Mouse (Mus musculus) thymus, adult 2 months (tissue): ENCODE data around the gene Ccdc103. TPM values are rescaled to one million over a fixed set of nuclear protein-coding genes. Genes with fewer than 3 reads are reported as not detected.

Source experiments
- DNase-seq: peaks from one replicate; pipeline ENCODE4 v3.0.0; 2021
- H3K27ac ChIP-seq: fragments of 200-500 bp; 2 replicates; pipeline ENCODE4 v1.5.1; 2012; ENCODE audit warnings: low read length, control low read depth; ENCODE audit not compliant: control insufficient read depth, insufficient read depth
- H3K27me3 ChIP-seq: fragments of 200-500 bp; 2 replicates; pipeline ENCODE4 v1.6.1; 2012; ENCODE audit warnings: mild to moderate bottlenecking, low read length, moderate library complexity, mixed read lengths; ENCODE audit not compliant: control insufficient read depth, insufficient read depth
- H3K36me3 ChIP-seq: fragments of 200-500 bp; 2 replicates; pipeline ENCODE4 v1.6.1; 2012; ENCODE audit warnings: mild to moderate bottlenecking, low read length, moderate library complexity; ENCODE audit not compliant: control insufficient read depth, insufficient read depth
- H3K4me1 ChIP-seq: fragments of 200-500 bp; replicated peaks from 2 replicates; pipeline ENCODE4 v1.6.1; 2012; ENCODE audit warnings: low read length; ENCODE audit not compliant: control insufficient read depth, insufficient read depth
- H3K4me3 ChIP-seq: fragments of 200-500 bp; 2 replicates; pipeline ENCODE4 v1.5.1; 2012; ENCODE audit warnings: mild to moderate bottlenecking, low read length, control low read depth, moderate library complexity; ENCODE audit not compliant: control insufficient read depth, insufficient read depth
- CTCF ChIP-seq: fragments of 200-500 bp; IDR thresholded peaks from 2 replicates; pipeline ENCODE4 v1.5.1; 2012; ENCODE audit warnings: mild to moderate bottlenecking, control low read depth, low read length, moderate library complexity, borderline replicate concordance; ENCODE audit not compliant: control insufficient read depth, poor library complexity, insufficient read depth; ENCODE audit errors: extremely low read depth
- POLR2A ChIP-seq: fragments of 200-500 bp; IDR thresholded peaks from 2 replicates; pipeline ENCODE4 v1.6.1; 2012; ENCODE audit warnings: mild to moderate bottlenecking, low read length, control low read depth, moderate library complexity; ENCODE audit not compliant: control insufficient read depth, poor library complexity, insufficient read depth; ENCODE audit errors: extremely low read depth
- WGBS: fragments of 180-500 bp; shearing (Covaris S2); methylation state at CpG from one replicate; pipeline ENCODE4 v1.1.7; 2018; 5-methylcytosine and 5-hydroxymethylcytosine counted together
- polyA plus RNA-seq: library from polyadenylated mRNA; depleted of rRNA; stranded (reverse); fragments of >200 nt; gene quantifications from 2 replicates; pipeline ENCODE4 v1.2.3, GENCODE M21; 2012

Ccdc103 gene
- polyA plus RNA-seq, 1 experiment, result not detected

GRCm38 (mm10) chr11:102838126-102838525 lies 42.9 kb upstream of the Ccdc103 start:
- Histone ChIP-seq H3K36me3 (peaks cover 35% of the 10 kb centered on the region), H3K27me3 (no peaks in the 10 kb centered on the region), H3K27ac (no peak overlapping the region), H3K4me3 (no peak overlapping the region), H3K4me1 (no peaks in the 10 kb centered on the region)
- no peak for TF ChIP-seq CTCF
- 91% methylated on average over 2 of the region's 2 CpGs for WGBS
- DNase-seq, result no peak

GRCm38 (mm10) chr11:102838616-102839150 lies 42.3 kb upstream of the Ccdc103 start:
- TF ChIP-seq POLR2A (no peak), CTCF (no peak)
- Histone ChIP-seq H3K27ac (no peak overlapping the region), H3K4me3 (no peak overlapping the region)

DNA sequence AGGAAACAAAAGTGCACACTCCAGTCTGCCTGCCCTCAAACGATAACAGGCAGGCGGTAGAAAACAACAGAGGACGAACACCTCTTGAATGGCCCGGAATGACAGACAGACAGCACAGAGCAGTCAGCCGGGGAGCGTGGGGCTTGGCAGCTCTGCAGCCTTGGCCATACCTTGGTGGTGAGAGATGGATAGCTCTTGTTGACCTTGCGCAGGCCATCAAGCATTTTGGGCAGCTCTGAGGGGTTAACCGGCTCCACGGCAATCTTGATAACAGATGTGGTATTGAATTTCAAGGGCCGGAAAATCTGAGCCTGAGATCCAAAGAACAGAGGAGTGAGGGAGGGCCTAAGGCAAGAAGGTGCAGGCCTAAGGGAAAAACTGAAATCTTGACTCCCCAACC lies 35.1 kb upstream of the Ccdc103 start:
- Histone ChIP-seq H3K4me1 (no peaks in the 10 kb centered on the region), H3K27me3 (no peaks in the 10 kb centered on the region), H3K27ac (no peak overlapping the region), H3K4me3 (no peak overlapping the region), H3K36me3 (peaks cover 69% of the 10 kb centered on the region)
- TF ChIP-seq CTCF (no peak), POLR2A (no peak)
- no peak for DNase-seq
- 92% methylated on average over 10 of the region's 10 CpGs for WGBS

More at GRCm38 (mm10) chr11:102838616-102839150, 42.3 kb upstream of the Ccdc103 start:
- no peak for DNase-seq
- H3K27me3 ChIP-seq, result no peaks in the 10 kb centered on the region
- peaks cover 39% of the 10 kb centered on the region for H3K36me3 ChIP-seq
- WGBS, result 94% methylated on average over 9 of the region's 9 CpGs
- no peaks in the 10 kb centered on the region for H3K4me1 ChIP-seq

DNA sequence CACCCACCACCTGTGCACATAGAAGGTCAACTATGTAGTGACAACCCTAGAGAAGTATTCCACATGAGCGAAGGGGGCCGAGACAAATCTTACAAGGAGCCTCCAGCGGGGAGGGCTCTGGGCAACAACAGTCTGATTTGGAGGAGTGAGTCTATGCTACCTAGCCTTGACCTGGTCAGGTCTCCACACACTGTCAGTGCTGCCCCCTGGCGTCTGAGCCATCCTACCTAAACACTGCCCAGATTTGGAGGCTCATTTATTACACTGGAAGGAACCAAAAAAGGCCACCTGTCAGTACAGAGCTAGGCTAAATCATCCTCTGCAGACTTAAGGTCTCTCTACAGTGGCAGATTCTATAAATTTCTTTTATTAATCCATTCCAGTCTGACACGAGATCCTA lies 29.1 kb upstream of the Ccdc103 start:
- DNase-seq, result peak; percentile 53
- H3K36me3 ChIP-seq, result peaks cover 56% of the 10 kb centered on the region
- no peaks in the 10 kb centered on the region for H3K4me1 ChIP-seq
- H3K27me3 ChIP-seq, result no peaks in the 10 kb centered on the region
- TF ChIP-seq CTCF, result peak; percentile 31; the same call in 1 of the 2 replicates
- TF ChIP-seq POLR2A, result no peak
- H3K4me3 ChIP-seq, result no peak overlapping the region
- WGBS, result 81% methylated on average over 5 of the region's 5 CpGs
- no peak overlapping the region for H3K27ac ChIP-seq

DNA sequence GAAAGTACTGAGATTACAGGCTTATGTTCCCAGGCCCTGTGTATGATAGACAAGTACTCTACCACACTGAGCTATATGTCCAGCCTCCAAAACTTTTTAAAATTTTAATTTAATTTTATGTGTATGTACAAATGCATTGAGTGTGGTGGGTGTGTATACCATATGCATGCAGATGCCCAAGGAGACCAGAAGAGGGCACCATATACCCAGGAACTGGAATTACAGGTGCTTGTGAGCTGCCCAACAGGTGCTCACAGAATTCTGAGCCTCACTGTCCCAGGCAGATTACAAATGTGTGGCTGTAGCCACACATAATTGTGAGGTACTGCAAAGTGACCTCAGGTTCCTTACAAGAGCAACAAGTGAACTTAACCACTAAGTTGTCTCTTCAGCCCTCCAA lies 27.2 kb upstream of the Ccdc103 start:
- no peak for DNase-seq
- H3K4me3 ChIP-seq, result no peak overlapping the region
- no peak overlapping the region for H3K27ac ChIP-seq
- peaks cover 46% of the 10 kb centered on the region for H3K36me3 ChIP-seq
- no peaks in the 10 kb centered on the region for H3K4me1 ChIP-seq
- H3K27me3 ChIP-seq, result no peaks in the 10 kb centered on the region
- TF ChIP-seq POLR2A (no peak), CTCF (no peak)

- Histone ChIP-seq H3K4me1 (no peaks in the 10 kb centered on the region), H3K4me3 (no peak overlapping the region), H3K27ac (no peak overlapping the region), H3K27me3 (no peaks in the 10 kb centered on the region), H3K36me3 (peaks cover 44% of the 10 kb centered on the region)
- 91% methylated on average over 6 of the region's 6 CpGs for WGBS
- TF ChIP-seq POLR2A (no peak), CTCF (no peak)
- DNase-seq, result no peak
These were observed 25.1 kb upstream of the Ccdc103 start for GRCm38 (mm10) chr11:102855941-102856340.

GRCm38 (mm10) chr11:102858951-102859350 lies 22.1 kb upstream of the Ccdc103 start:
- DNase-seq, result no peak
- 97% methylated on average over 11 of the region's 11 CpGs for WGBS
- Histone ChIP-seq H3K36me3 (peaks cover 44% of the 10 kb centered on the region), H3K27ac (no peak overlapping the region), H3K4me1 (no peaks in the 10 kb centered on the region), H3K4me3 (no peak overlapping the region), H3K27me3 (no peaks in the 10 kb centered on the region)
- TF ChIP-seq POLR2A (no peak), CTCF (no peak)
